Mouse (Mus musculus) adrenal gland, adult 10 weeks (tissue): ENCODE results near the gene Lnpk. TPM values are rescaled to one million over a fixed set of nuclear protein-coding genes. Genes with fewer than 3 reads are reported as not detected.

ENCODE experiments used
- polyA plus RNA-seq: library from polyadenylated mRNA; stranded (reverse); fragments of 350-450 nt; fragmentation: Illumina TruSeq; extraction: RNeasy Lipid Tissue Mini Kit (QIAGEN cat#74804); gene quantifications from one replicate; pipeline ENCODE4 v1.2.3, GENCODE M21; 2014; ENCODE audit warnings: low read depth, low replicate concordance

Gene Lnpk
- 47.4 TPM for polyA plus RNA-seq

GRCm38 (mm10) chr2:74578843-74579489, at the start of gene Lnpk:
TSS of gene Lnpk (minus strand) at chr2:74579435.

Other genes with a start within 250 kb of the Lnpk start
- not detected for gene Evx2, start 80.1 kb upstream of the Lnpk start, polyA plus RNA-seq
- not detected for gene Hoxd13, start 88.9 kb upstream of the Lnpk start, polyA plus RNA-seq
- gene Hoxd12, start 95.6 kb upstream of the Lnpk start, polyA plus RNA-seq: not detected
- gene Hoxd11, start 100.1 kb upstream of the Lnpk start, polyA plus RNA-seq: not detected
- gene Hoxd10, start 112.5 kb upstream of the Lnpk start, polyA plus RNA-seq: 0.29 TPM
- gene Hoxd9, start 118.3 kb upstream of the Lnpk start, polyA plus RNA-seq: 2.2 TPM
- gene Hoxd8, start 125.2 kb upstream of the Lnpk start, polyA plus RNA-seq: 46.0 TPM
- 0.99 TPM for gene Hoxd3, start 132.5 kb upstream of the Lnpk start, polyA plus RNA-seq
- 5.1 TPM for gene Hoxd4, start 132.5 kb upstream of the Lnpk start, polyA plus RNA-seq
- gene Gm28230, start 147.3 kb upstream of the Lnpk start, polyA plus RNA-seq: 0.35 TPM
- gene Hoxd1, start 183.5 kb upstream of the Lnpk start, polyA plus RNA-seq: not detected
- 252 TPM for gene Mtx2, start 246.4 kb upstream of the Lnpk start, polyA plus RNA-seq